Mouse (Mus musculus) CH12.LX (cell line): ENCODE data around the gene Wasf1.

ENCODE experiments used
- BHLHE40 ChIP-seq: IDR thresholded peaks from 2 replicates; pipeline ENCODE4 v1.6.1; 2011; ENCODE audit warnings: mild to moderate bottlenecking, low read depth, low read length, improper control_type of control experiment
- CTCF ChIP-seq, 2 experiments: IDR thresholded peaks in 1 of 2; conservative IDR thresholded peaks in 1 of 2; 2 replicates each; pipeline ENCODE4 v1.5.1; 2011 to 2012; ENCODE audit warnings: low read depth in 2 of 2, low read length in 2 of 2, improper control_type of control experiment in 1 of 2, inconsistent platforms in 1 of 2, mild to moderate bottlenecking in 1 of 2, moderate library complexity in 1 of 2
- ELF1 ChIP-seq: IDR thresholded peaks from 2 replicates; pipeline ENCODE4 v1.6.1; 2014; ENCODE audit warnings: low read depth, mild to moderate bottlenecking, inconsistent platforms, low read length, improper control_type of control experiment
- EP300 ChIP-seq: IDR thresholded peaks from 2 replicates; pipeline ENCODE4 v1.6.1; 2011; ENCODE audit warnings: low read length, improper control_type of control experiment
- GABPA ChIP-seq: IDR thresholded peaks from 2 replicates; pipeline ENCODE4 v1.6.1; 2012; ENCODE audit warnings: low read depth, low read length, improper control_type of control experiment, inconsistent platforms; ENCODE audit not compliant: insufficient replicate concordance
- JUN ChIP-seq: IDR thresholded peaks from 2 replicates; pipeline ENCODE4 v1.6.1; 2011; ENCODE audit warnings: low read depth, mild to moderate bottlenecking, low read length, improper control_type of control experiment, moderate library complexity; ENCODE audit not compliant: insufficient read depth
- JUND ChIP-seq: conservative IDR thresholded peaks from 2 replicates; pipeline ENCODE4 v1.6.1; 2011; ENCODE audit warnings: low read depth, low read length, improper control_type of control experiment
- MEF2A ChIP-seq: IDR thresholded peaks from 2 replicates; pipeline ENCODE4 v1.6.1; 2014; ENCODE audit warnings: low read depth, mild to moderate bottlenecking, inconsistent platforms, low read length, improper control_type of control experiment, borderline replicate concordance
- POLR2A ChIP-seq: IDR thresholded peaks from 2 replicates; pipeline ENCODE4 v1.6.1; 2011; ENCODE audit warnings: low read depth, mild to moderate bottlenecking, improper control_type of control experiment, low read length
- POLR2AphosphoS2 ChIP-seq: IDR thresholded peaks from 2 replicates; pipeline ENCODE4 v1.6.1; 2011; ENCODE audit warnings: low read depth, low read length, improper control_type of control experiment
- SIN3A ChIP-seq: IDR thresholded peaks from 2 replicates; pipeline ENCODE4 v1.6.1; 2012; ENCODE audit warnings: low read length, improper control_type of control experiment, inconsistent platforms
- ZC3H11A ChIP-seq: IDR thresholded peaks from 2 replicates; pipeline ENCODE4 v1.6.1; 2012; ENCODE audit warnings: low read depth, mild to moderate bottlenecking, inconsistent platforms, low read length, improper control_type of control experiment

DNA sequence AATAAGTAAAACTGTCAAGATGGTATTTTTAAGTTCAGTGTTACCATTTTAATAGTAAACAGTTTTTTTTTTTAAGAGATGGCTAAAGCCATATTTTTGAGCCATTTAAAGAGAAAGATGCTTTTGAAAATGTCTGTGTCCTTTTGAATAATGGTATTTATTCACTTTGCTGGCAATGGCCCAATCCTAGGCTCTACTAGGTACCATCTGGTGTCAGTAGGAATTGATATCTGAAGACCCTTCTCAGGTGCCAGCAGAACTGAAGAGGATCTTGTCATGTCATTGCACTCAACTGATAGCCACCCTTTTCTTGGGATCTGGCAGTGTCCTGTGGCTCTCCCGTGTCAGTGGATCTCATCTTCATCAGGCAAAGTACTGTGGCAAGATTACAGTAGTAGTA is 22.9 kb downstream of the Wasf1 start:
- TF ChIP-seq POLR2AphosphoS2: no peak
- no peak for TF ChIP-seq MEF2A
- no peak for TF ChIP-seq CTCF (conservative IDR thresholded peaks at IDR 0.05 in 1 of 2, IDR thresholded peaks at IDR 0.05 in 1 of 2; ENCODE audit: low read depth in 2 of 2, low read length in 2 of 2)
- no peak for TF ChIP-seq BHLHE40
- TF ChIP-seq GABPA: no peak
- TF ChIP-seq POLR2A: no peak
- TF ChIP-seq ELF1: no peak
- no peak for TF ChIP-seq SIN3A
- no peak for TF ChIP-seq ZC3H11A
- no peak for TF ChIP-seq JUND
- TF ChIP-seq JUN: no peak
- TF ChIP-seq EP300: no peak
